Mouse (Mus musculus) bone marrow macrophage, adult 2 months (primary cell): ENCODE data around the gene Styx. TPM values are rescaled to one million over a fixed set of nuclear protein-coding genes. Genes with fewer than 3 reads are reported as not detected.
A peak's percentile ranks its signal among the peaks of the same experiment; 100 is the strongest.

Experiments used
- H3K27ac ChIP-seq: 2 replicates; pipeline ENCODE4 v1.5.1; 2012; ENCODE audit warnings: low read depth, low read length; ENCODE audit not compliant: insufficient read depth
- H3K4me1 ChIP-seq: 2 replicates; pipeline ENCODE4 v1.6.1; 2012; ENCODE audit warnings: low read length; ENCODE audit not compliant: control insufficient read depth, insufficient read depth
- H3K4me3 ChIP-seq: 2 replicates; pipeline ENCODE4 v1.5.1; 2012; ENCODE audit warnings: mild to moderate bottlenecking, low read length, moderate library complexity; ENCODE audit not compliant: insufficient read depth
- CTCF ChIP-seq: IDR thresholded peaks from 2 replicates; pipeline ENCODE4 v1.5.1; 2012; ENCODE audit warnings: low read depth, mild to moderate bottlenecking, low read length, moderate library complexity
- POLR2A ChIP-seq: IDR thresholded peaks from 2 replicates; pipeline ENCODE4 v1.6.1; 2012; ENCODE audit warnings: mild to moderate bottlenecking, low read depth, low read length, borderline replicate concordance
- polyA plus RNA-seq: library from polyadenylated mRNA; stranded (reverse); fragments of >200 nt; gene quantifications from 2 replicates; pipeline ENCODE4 v1.2.4, GENCODE M21; 2012; ENCODE audit not compliant: missing spikeins, insufficient read depth, insufficient read length

The Styx gene
- polyA plus RNA-seq = 20.9 and 23.4 TPM in 2 replicates

DNA sequence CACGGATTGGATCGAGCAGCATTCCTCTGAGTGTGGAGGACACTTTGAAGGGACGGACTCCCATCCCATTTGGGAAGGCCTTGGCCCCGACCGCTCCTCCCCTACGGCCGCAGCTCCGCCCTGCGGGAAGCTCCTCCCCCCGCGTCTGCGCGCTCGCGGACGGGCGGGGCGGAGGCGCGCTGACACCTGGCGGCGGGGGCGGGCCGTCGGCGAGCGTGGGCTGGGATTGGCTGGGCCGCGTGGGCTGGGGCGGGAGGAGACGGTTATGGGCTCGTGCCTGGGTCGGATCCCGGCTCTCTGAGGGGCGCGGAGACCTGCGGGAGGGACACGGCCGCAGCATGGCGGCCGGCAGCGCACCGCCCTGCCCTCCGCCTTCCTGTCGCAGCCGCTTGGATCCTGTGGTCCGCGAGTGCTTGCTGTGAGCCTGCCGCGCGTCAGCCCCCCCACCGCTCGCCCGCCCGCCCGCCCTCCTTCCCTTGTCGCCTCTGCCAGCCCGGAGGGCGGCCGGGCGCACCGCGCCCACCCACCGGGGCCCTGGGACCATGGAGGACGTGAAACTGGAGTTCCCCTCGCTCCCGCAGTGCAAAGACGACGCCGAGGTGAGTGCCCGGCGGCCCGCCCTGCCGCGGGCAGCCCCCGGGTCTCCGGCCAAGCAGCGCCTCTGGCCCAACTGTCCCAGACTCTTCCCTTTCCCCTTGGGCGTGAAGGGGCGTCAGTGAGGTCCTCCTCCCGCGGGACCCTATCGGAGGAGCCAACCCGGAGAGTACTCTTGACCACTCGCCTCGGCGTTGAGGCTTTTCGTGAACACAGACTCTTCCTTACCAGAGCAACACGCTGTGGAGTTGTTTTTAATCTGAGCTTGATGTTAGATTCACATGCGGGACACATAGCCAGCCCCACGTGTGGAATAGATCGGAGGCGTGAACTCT lies at the start of gene Styx:
Styx (plus strand) TSS at position 163 of the 929 bp plus-strand sequence.
- TF ChIP-seq CTCF = no peak
- TF ChIP-seq POLR2A = no peak
- H3K4me1 ChIP-seq = no peaks in the 10 kb centered on the region; the same call in 1 of the 2 replicates
- H3K4me3 ChIP-seq = peak within 1 kb of the TSS; percentile 95
- H3K27ac ChIP-seq = no peak within 1 kb of the TSS; the same call in 1 of the 2 replicates

- TF ChIP-seq POLR2A (no peak), CTCF (no peak)
- H3K27ac ChIP-seq = no peak overlapping the region
Observed at GRCm38 (mm10) chr14:45303939-45304338, 47.0 kb upstream of the Styx start.

GRCm38 (mm10) chr14:45304389-45304788 lies 46.5 kb upstream of the Styx start:
- Histone ChIP-seq H3K4me3 (no peak overlapping the region), H3K27ac (no peak overlapping the region), H3K4me1 (peaks cover 14% of the 10 kb centered on the region)
- TF ChIP-seq CTCF (no peak), POLR2A (no peak)

More at GRCm38 (mm10) chr14:45303939-45304338, 47.0 kb upstream of the Styx start:
- Histone ChIP-seq H3K4me3 (no peak overlapping the region), H3K4me1 (peaks cover 10% of the 10 kb centered on the region)

GRCm38 (mm10) chr14:45305852-45306251 lies 45.0 kb upstream of the Styx start:
- no peak for TF ChIP-seq POLR2A
- no peak overlapping the region for H3K4me3 ChIP-seq
- no peak overlapping the region for H3K27ac ChIP-seq

GRCm38 (mm10) chr14:45307630-45308328 lies 43.1 kb upstream of the Styx start:
- peak overlapping the region; percentile 61 for H3K4me3 ChIP-seq
- peak overlapping the region; percentile 86 for H3K27ac ChIP-seq
- peaks cover 22% of the 10 kb centered on the region for H3K4me1 ChIP-seq
- TF ChIP-seq CTCF (no peak), POLR2A (no peak)

More at GRCm38 (mm10) chr14:45305852-45306251, 45.0 kb upstream of the Styx start:
- peaks cover 19% of the 10 kb centered on the region for H3K4me1 ChIP-seq

GRCm38 (mm10) chr14:45309646-45310045 lies 41.2 kb upstream of the Styx start:
- Histone ChIP-seq H3K27ac (no peak overlapping the region), H3K4me3 (no peak overlapping the region), H3K4me1 (peaks cover 35% of the 10 kb centered on the region)

GRCm38 (mm10) chr14:45310101-45310500 lies 40.8 kb upstream of the Styx start:
- Histone ChIP-seq H3K27ac (no peak overlapping the region), H3K4me3 (no peak overlapping the region), H3K4me1 (peaks cover 35% of the 10 kb centered on the region)
- TF ChIP-seq POLR2A (no peak), CTCF (no peak)

More at GRCm38 (mm10) chr14:45309646-45310045, 41.2 kb upstream of the Styx start:
- TF ChIP-seq POLR2A = no peak
- no peak for TF ChIP-seq CTCF

DNA sequence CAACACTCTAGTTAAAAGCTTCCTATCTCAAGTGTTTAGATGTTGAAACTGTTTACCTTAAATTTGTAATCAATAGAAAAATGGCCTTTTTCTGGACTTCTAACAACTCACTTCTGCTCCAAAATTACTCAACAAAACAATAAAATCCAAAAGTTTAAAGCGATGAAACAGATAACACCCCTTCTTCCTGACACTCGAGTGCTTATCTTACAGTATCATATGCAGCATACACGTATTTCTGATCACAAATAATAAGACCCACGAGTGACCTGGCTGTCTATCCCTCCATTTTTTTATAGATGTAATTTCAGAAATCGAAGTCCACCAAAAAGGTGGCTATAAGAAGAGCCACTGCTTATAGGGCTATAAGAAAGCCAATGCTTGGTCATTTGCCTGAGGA lies 34.0 kb upstream of the Styx start:
- Histone ChIP-seq H3K27ac (no peak overlapping the region), H3K4me3 (peak overlapping the region; percentile 96), H3K4me1 (peaks cover 44% of the 10 kb centered on the region)
- TF ChIP-seq CTCF (no peak), POLR2A (no peak)

GRCm38 (mm10) chr14:45317921-45318411 lies 32.9 kb upstream of the Styx start:
- H3K4me3 ChIP-seq = peak overlapping the region; percentile 96
- no peak for TF ChIP-seq POLR2A
- TF ChIP-seq CTCF = no peak
- H3K4me1 ChIP-seq = peaks cover 51% of the 10 kb centered on the region
- peak overlapping the region; percentile 19; the same call in 1 of the 2 replicates for H3K27ac ChIP-seq
